Mouse (Mus musculus) c-Kit-positive CD71-negative TER-119-negative erythroid progenitor cells, embryonic 14.5 days (primary cell): Measurements from ENCODE around the gene Ube2t.

Experiments
- DNase-seq: peaks from one replicate; pipeline ENCODE4 v3.0.0-alpha.2; 2013; ENCODE audit warnings: low read depth

The Ube2t gene

GRCm38 (mm10) chr1:134995437-134995836 is 33.1 kb downstream of the Ube2t start:
- DNase-seq = no peak

GRCm38 (mm10) chr1:134995954-134996353 is 33.6 kb downstream of the Ube2t start:
- no peak for DNase-seq

- DNase-seq = no peak
These were observed 34.1 kb downstream of the Ube2t start for GRCm38 (mm10) chr1:134996471-134996870.

- no peak for DNase-seq
These were observed 35.2 kb downstream of the Ube2t start for GRCm38 (mm10) chr1:134997568-134997967.

GRCm38 (mm10) chr1:134998231-134998630 is 35.9 kb downstream of the Ube2t start:
- no peak for DNase-seq

GRCm38 (mm10) chr1:135000527-135000926 is 38.2 kb downstream of the Ube2t start:
- DNase-seq = peak; percentile 18

- no peak for DNase-seq
These were observed 41.0 kb downstream of the Ube2t start for GRCm38 (mm10) chr1:135003346-135003745.

GRCm38 (mm10) chr1:135005696-135006095 is 43.3 kb downstream of the Ube2t start:
- no peak for DNase-seq

- DNase-seq = no peak
These were observed 47.5 kb downstream of the Ube2t start for GRCm38 (mm10) chr1:135009833-135010232.

GRCm38 (mm10) chr1:135011912-135012311 is 49.5 kb downstream of the Ube2t start:
- no peak for DNase-seq

- DNase-seq = no peak
These were observed 50.1 kb downstream of the Ube2t start for GRCm38 (mm10) chr1:135012472-135012871.

GRCm38 (mm10) chr1:135014921-135015445 is 52.6 kb downstream of the Ube2t start:
- DNase-seq = no peak

GRCm38 (mm10) chr1:135016907-135017655 is 54.7 kb downstream of the Ube2t start:
- DNase-seq = no peak

GRCm38 (mm10) chr1:135017656-135018015 is 55.3 kb downstream of the Ube2t start:
- no peak for DNase-seq

GRCm38 (mm10) chr1:135019087-135019774 is 56.9 kb downstream of the Ube2t start:
- DNase-seq = peak; percentile 22

- no peak for DNase-seq
These were observed 57.4 kb downstream of the Ube2t start for GRCm38 (mm10) chr1:135019775-135020167.

GRCm38 (mm10) chr1:135020281-135020940 is 58.0 kb downstream of the Ube2t start:
- DNase-seq = no peak

GRCm38 (mm10) chr1:135020970-135021369 is 58.6 kb downstream of the Ube2t start:
- no peak for DNase-seq

- no peak for DNase-seq
These were observed 59.6 kb downstream of the Ube2t start for GRCm38 (mm10) chr1:135021936-135022335.

GRCm38 (mm10) chr1:135023583-135023982 is 61.2 kb downstream of the Ube2t start:
- no peak for DNase-seq
